Mouse (Mus musculus) forebrain, embryonic 14.5 days (tissue): ENCODE data around the gene Adamts15. TPM values are rescaled to one million over a fixed set of nuclear protein-coding genes. Genes with fewer than 3 reads are reported as not detected.

Experiments used
- ATAC-seq: fragments of 200-750 bp; cut with Nextera tagmentation; 2 replicates; pipeline ENCODE4 v1.8.0; 2017; ENCODE audit warnings: mild to moderate bottlenecking, moderate library complexity
- DNase-seq: peaks from one replicate; pipeline ENCODE4 v3.0.0-alpha.2; 2015; ENCODE audit warnings: low spot score
- H3K27ac ChIP-seq: fragments of 300-500 bp; sonication (generic); 2 replicates; pipeline ENCODE4 v1.5.1; 2014; ENCODE audit warnings: low read depth, mild to moderate bottlenecking, control low read depth, low read length, moderate library complexity
- H3K27me3 ChIP-seq: fragments of 300-500 bp; sonication (generic); replicated peaks from 2 replicates; pipeline ENCODE4 v1.6.1; 2014; ENCODE audit warnings: low read length, control low read depth, mixed read lengths; ENCODE audit not compliant: control insufficient read depth, insufficient read depth
- H3K36me3 ChIP-seq: fragments of 300-500 bp; sonication (generic); 2 replicates; pipeline ENCODE4 v1.6.1; 2014; ENCODE audit warnings: low read length, control low read depth; ENCODE audit not compliant: control insufficient read depth, insufficient read depth
- H3K4me1 ChIP-seq: fragments of 300-500 bp; sonication (generic); 2 replicates; pipeline ENCODE4 v1.6.1; 2014; ENCODE audit warnings: antibody characterized with exemption, low read length, control low read depth; ENCODE audit not compliant: control insufficient read depth, insufficient read depth
- H3K4me2 ChIP-seq: fragments of 300-500 bp; sonication (generic); 2 replicates; pipeline ENCODE4 v1.6.1; 2014; ENCODE audit warnings: mild to moderate bottlenecking, control low read depth, low read length
- H3K4me3 ChIP-seq: fragments of 300-500 bp; sonication (generic); 2 replicates; pipeline ENCODE4 v1.5.1; 2014; ENCODE audit warnings: low read depth, low read length, control low read depth
- H3K9ac ChIP-seq: fragments of 300-500 bp; sonication (generic); 2 replicates; pipeline ENCODE4 v1.6.1; 2014; ENCODE audit warnings: mild to moderate bottlenecking, low read length, control low read depth, moderate library complexity
- H3K9me3 ChIP-seq: fragments of 300-500 bp; sonication (generic); replicated peaks from 2 replicates; pipeline ENCODE4 v1.6.1; 2016; ENCODE audit warnings: low read length, control low read depth, mixed read lengths; ENCODE audit not compliant: control insufficient read depth
- WGBS: fragments of 180-500 bp; shearing (Covaris S2); extraction: QIAGEN DNeasy Blood & Tissue Kit; methylation state at CpG from one replicate; pipeline ENCODE4 v1.1.7; 2014; 5-methylcytosine and 5-hydroxymethylcytosine counted together
- polyA plus RNA-seq: library from polyadenylated mRNA; unstranded; fragments of >200 nt; fragmentation: Nextera tagmentation; extraction: Ambion mirVana; gene quantifications from 2 replicates; pipeline ENCODE4 v1.2.1, GENCODE M21; 2014

Gene Adamts15
- polyA plus RNA-seq, 1 experiment from 2014 or later = 2.4 TPM

GRCm38 (mm10) chr9:30936674-30937438 lies 14.6 kb upstream of the Adamts15 start:
- H3K4me2 ChIP-seq = no peak overlapping the region
- H3K9me3 ChIP-seq = no peaks in the 10 kb centered on the region
- 36% methylated on average over 9 of the region's 9 CpGs for WGBS
- H3K9ac ChIP-seq = no peak overlapping the region
- H3K4me3 ChIP-seq = no peak overlapping the region
- H3K27me3 ChIP-seq = peaks cover 15% of the 10 kb centered on the region
- H3K36me3 ChIP-seq = no peaks in the 10 kb centered on the region
- H3K27ac ChIP-seq = no peak overlapping the region
- ATAC-seq = peak; percentile 80
- peak; percentile 90 for DNase-seq
- H3K4me1 ChIP-seq = no peaks in the 10 kb centered on the region

- no peaks in the 10 kb centered on the region for H3K36me3 ChIP-seq
- no peaks in the 10 kb centered on the region for H3K9me3 ChIP-seq
- WGBS = 31% methylated on average over 6 of the region's 6 CpGs
- H3K4me1 ChIP-seq = no peaks in the 10 kb centered on the region
- H3K4me3 ChIP-seq = no peak overlapping the region
- H3K9ac ChIP-seq = no peak overlapping the region
- no peak overlapping the region for H3K27ac ChIP-seq
- no peaks in the 10 kb centered on the region for H3K27me3 ChIP-seq
- DNase-seq = no peak
- ATAC-seq = no peak
- no peak overlapping the region for H3K4me2 ChIP-seq
Observed at GRCm38 (mm10) chr9:30934827-30935226, 12.6 kb upstream of the Adamts15 start.

- Histone ChIP-seq H3K4me2 (no peak overlapping the region), H3K9me3 (no peaks in the 10 kb centered on the region), H3K27me3 (no peaks in the 10 kb centered on the region), H3K9ac (no peak overlapping the region), H3K4me3 (no peak overlapping the region), H3K4me1 (no peaks in the 10 kb centered on the region), H3K36me3 (no peaks in the 10 kb centered on the region), H3K27ac (no peak overlapping the region)
- ATAC-seq (no peak), DNase-seq (no peak)
- WGBS = 78% methylated on average over 4 of the region's 4 CpGs
Observed at GRCm38 (mm10) chr9:30932346-30932745, 10.1 kb upstream of the Adamts15 start.

- no peak for ATAC-seq
- H3K4me3 ChIP-seq = no peak overlapping the region
- DNase-seq = no peak
- H3K9me3 ChIP-seq = no peaks in the 10 kb centered on the region
- 89% methylated on average over 2 of the region's 2 CpGs for WGBS
- H3K36me3 ChIP-seq = no peaks in the 10 kb centered on the region
- H3K9ac ChIP-seq = no peak overlapping the region
- H3K27me3 ChIP-seq = no peaks in the 10 kb centered on the region
- H3K4me1 ChIP-seq = no peaks in the 10 kb centered on the region
- no peak overlapping the region for H3K27ac ChIP-seq
- H3K4me2 ChIP-seq = no peak overlapping the region
Observed at GRCm38 (mm10) chr9:30928759-30929158, 6.5 kb upstream of the Adamts15 start.

GRCm38 (mm10) chr9:30921261-30922103 lies 770 bp downstream of the Adamts15 start:
- H3K4me3 ChIP-seq = peak overlapping the region; percentile 46
- no peaks in the 10 kb centered on the region for H3K9me3 ChIP-seq
- 5% methylated on average over 56 of the region's 56 CpGs for WGBS
- H3K4me1 ChIP-seq = no peaks in the 10 kb centered on the region; the same call in 1 of the 2 replicates
- no peak overlapping the region for H3K27ac ChIP-seq
- peak; percentile 27; the same call in 1 of the 2 replicates for ATAC-seq
- peak overlapping the region; percentile 54 for H3K9ac ChIP-seq
- H3K4me2 ChIP-seq = peak overlapping the region; percentile 97
- peaks cover 28% of the 10 kb centered on the region; the same call in 1 of the 2 replicates for H3K27me3 ChIP-seq
- DNase-seq = no peak
- no peaks in the 10 kb centered on the region for H3K36me3 ChIP-seq

- DNase-seq = no peak
- no peak overlapping the region for H3K4me3 ChIP-seq
- H3K4me1 ChIP-seq = no peaks in the 10 kb centered on the region; the same call in 1 of the 2 replicates
- 26% methylated on average over 6 of the region's 6 CpGs for WGBS
- no peak overlapping the region for H3K9ac ChIP-seq
- ATAC-seq = no peak
- H3K36me3 ChIP-seq = no peaks in the 10 kb centered on the region
- H3K27ac ChIP-seq = no peak overlapping the region
- H3K4me2 ChIP-seq = no peak overlapping the region
- H3K9me3 ChIP-seq = no peaks in the 10 kb centered on the region
- H3K27me3 ChIP-seq = peaks cover 28% of the 10 kb centered on the region; the same call in 1 of the 2 replicates
Observed at GRCm38 (mm10) chr9:30920736-30921135, 1.5 kb downstream of the Adamts15 start.

GRCm38 (mm10) chr9:30919686-30920085 lies 2.6 kb downstream of the Adamts15 start:
- H3K27me3 ChIP-seq = peaks cover 28% of the 10 kb centered on the region; the same call in 1 of the 2 replicates
- H3K27ac ChIP-seq = no peak overlapping the region
- DNase-seq (no peak), ATAC-seq (no peak)
- no peaks in the 10 kb centered on the region; the same call in 1 of the 2 replicates for H3K4me1 ChIP-seq
- no peaks in the 10 kb centered on the region for H3K36me3 ChIP-seq
- H3K9ac ChIP-seq = no peak overlapping the region
- no peak overlapping the region for H3K4me2 ChIP-seq
- WGBS = 87% methylated on average over 9 of the region's 9 CpGs
- H3K9me3 ChIP-seq = no peaks in the 10 kb centered on the region
- H3K4me3 ChIP-seq = no peak overlapping the region

- H3K4me2 ChIP-seq = no peak overlapping the region
Observed at GRCm38 (mm10) chr9:30918466-30919356, 3.5 kb downstream of the Adamts15 start.

More at GRCm38 (mm10) chr9:30918466-30919356, 3.5 kb downstream of the Adamts15 start:
- Histone ChIP-seq H3K4me1 (no peaks in the 10 kb centered on the region; the same call in 1 of the 2 replicates), H3K9ac (no peak overlapping the region), H3K27ac (no peak overlapping the region), H3K4me3 (no peak overlapping the region), H3K9me3 (no peaks in the 10 kb centered on the region), H3K27me3 (peaks cover 28% of the 10 kb centered on the region; the same call in 1 of the 2 replicates), H3K36me3 (no peaks in the 10 kb centered on the region)
- 42% methylated on average over 12 of the region's 12 CpGs for WGBS
- DNase-seq = peak; percentile 23
- no peak for ATAC-seq
